Mouse (Mus musculus): ENCODE results near the gene Tbcb. TPM values are rescaled to one million over a fixed set of nuclear protein-coding genes. Genes with fewer than 3 reads are reported as not detected.
"Not testable (repeated sequence)": the region's sequence is repeated elsewhere in the genome, so short reads cannot be mapped to it uniquely, and the experiment has no call there.

The Tbcb gene
- polyA plus RNA-seq, 1 experiment from 2014 or later: 149 TPM

GRCm38 (mm10) chr7:30224206-30224605, 7.9 kb downstream of the Tbcb start:
- DNase-seq (ENCODE audit: low spot score): no peak

- DNase-seq (ENCODE audit: low spot score): no peak
Observed at GRCm38 (mm10) chr7:30222205-30222604, 9.9 kb downstream of the Tbcb start.

DNA sequence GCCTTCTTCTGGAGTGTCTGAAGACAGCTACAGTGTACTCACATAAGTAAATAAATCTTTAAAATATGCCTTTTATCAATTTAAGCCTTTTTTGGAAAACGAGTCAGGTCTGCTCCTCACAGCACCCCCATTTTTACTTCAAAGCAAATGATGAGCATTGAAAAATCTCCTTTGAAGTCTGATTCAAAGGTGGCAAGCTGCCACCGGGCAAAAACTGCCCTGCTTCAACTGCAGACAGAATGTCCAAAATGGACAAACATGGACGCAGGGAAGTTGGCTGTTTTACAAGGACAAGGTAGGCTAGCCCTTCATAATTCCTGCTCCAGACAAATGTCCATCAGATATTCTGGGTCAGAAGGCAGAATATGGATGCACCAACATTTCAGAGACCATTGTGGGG, 10.6 kb downstream of the Tbcb start:
- no peak for DNase-seq (ENCODE audit: low spot score)

- no peak for DNase-seq (ENCODE audit: low spot score)
Observed at GRCm38 (mm10) chr7:30220008-30220356, 12.1 kb downstream of the Tbcb start.

- peak; percentile 82 for DNase-seq (ENCODE audit: low spot score)
Observed at GRCm38 (mm10) chr7:30219293-30220007, 12.6 kb downstream of the Tbcb start.

DNA sequence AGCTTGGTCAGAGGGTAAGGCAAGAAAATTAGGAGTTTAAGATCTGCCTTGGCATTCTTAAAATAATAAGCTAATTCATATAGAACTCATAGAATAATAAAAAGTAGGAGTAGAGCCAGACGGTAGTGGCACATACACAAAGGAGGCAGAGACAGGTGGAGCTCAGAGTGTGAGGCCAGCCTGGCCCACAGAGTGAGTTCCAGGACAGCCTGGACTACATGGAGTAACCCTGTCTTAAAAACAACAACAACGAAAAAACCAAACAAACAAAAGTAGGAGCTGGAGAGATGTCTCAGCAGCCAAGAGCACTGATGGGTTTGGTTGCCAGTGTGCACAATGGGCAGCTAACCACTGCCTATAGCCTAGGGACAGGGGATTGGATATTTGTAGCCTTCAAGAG, 14.8 kb downstream of the Tbcb start:
- no peak for DNase-seq (ENCODE audit: low spot score)

GRCm38 (mm10) chr7:30216723-30217151, 15.3 kb downstream of the Tbcb start:
- peak; percentile 84 for DNase-seq (ENCODE audit: low spot score)

GRCm38 (mm10) chr7:30215875-30216274, 16.2 kb downstream of the Tbcb start:
- no peak for DNase-seq (ENCODE audit: low spot score)

GRCm38 (mm10) chr7:30213881-30214280, 18.2 kb downstream of the Tbcb start:
- DNase-seq (ENCODE audit: low spot score): no peak

DNA sequence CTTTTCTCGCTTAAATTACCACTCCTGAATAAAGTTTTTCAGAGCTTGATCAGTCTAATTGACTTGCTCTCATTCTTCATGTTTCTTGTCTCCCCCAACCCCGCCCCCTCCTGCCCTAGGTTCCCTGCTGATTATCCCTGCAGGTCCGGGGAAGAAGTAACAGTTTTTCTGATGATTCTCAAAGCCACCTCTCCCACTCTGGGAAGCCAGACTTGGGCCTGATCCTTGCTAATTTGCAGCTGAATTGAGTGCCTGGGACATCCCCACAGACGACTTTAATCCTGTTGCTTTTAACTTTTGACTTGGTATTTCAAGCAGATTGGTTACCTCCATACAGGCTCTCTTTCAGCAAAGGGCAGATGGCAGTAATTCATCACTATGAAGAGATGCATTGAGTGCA, 21.0 kb downstream of the Tbcb start:
- DNase-seq (ENCODE audit: low spot score): no peak

DNA sequence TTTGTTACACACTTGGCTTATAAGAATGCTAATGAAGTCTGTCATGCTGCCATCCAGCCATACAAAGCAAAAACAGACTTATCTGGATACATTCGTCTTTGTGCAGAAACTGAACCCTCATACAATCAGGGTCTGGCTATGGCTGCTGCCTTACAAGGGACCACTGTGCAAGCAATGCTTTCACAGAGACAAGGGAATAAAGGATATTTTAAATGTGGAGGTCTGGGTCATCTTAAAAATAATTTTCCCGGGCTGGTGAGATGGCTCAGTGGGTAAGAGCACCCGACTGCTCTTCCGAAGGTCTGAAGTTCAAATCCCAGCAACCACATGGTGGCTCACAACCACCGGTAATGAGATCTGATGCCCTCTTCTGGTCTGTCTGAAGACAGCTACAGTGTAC, 25.7 kb downstream of the Tbcb start:
- DNase-seq (ENCODE audit: low spot score): not testable (repeated sequence)

DNA sequence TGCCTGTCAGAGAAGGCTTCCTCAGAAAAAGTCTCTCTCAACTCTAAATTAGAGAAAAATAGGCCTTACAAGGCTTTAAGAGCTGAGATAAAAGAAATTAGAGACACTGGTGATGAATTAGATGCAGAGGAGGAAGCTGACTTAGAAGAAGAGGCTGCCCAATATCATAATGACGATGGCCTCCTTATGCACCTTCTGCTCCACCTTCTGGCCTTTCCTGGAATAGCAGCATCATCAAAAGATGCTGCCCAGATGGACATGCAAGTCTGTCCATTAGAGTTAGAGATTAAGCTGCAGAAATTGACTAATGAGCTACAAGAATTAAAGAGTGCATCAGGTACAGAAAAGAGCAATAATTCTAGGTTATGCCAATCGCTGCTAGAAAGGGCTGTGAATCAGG, 26.7 kb downstream of the Tbcb start:
- DNase-seq (ENCODE audit: low spot score): peak; percentile 53

DNA sequence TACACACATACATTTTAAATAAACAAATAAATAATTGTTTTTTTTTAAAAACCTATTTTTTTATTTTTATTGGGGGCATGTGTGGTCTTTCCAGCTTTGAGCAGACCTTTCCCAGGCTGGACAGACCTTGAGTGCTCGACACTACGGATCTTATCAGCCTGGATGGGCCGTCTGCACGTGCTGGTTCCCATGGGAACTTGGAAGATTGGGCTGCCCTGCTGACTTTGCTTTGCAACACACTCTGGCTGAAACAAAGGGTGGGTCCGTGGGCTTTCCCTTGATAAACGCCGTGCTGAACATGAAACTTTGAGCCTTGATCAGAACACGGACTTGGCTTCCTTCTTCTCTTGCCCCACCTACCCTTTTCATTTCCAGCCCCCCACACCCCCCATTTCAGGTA, 27.7 kb downstream of the Tbcb start:
- DNase-seq (ENCODE audit: low spot score): no peak

DNA sequence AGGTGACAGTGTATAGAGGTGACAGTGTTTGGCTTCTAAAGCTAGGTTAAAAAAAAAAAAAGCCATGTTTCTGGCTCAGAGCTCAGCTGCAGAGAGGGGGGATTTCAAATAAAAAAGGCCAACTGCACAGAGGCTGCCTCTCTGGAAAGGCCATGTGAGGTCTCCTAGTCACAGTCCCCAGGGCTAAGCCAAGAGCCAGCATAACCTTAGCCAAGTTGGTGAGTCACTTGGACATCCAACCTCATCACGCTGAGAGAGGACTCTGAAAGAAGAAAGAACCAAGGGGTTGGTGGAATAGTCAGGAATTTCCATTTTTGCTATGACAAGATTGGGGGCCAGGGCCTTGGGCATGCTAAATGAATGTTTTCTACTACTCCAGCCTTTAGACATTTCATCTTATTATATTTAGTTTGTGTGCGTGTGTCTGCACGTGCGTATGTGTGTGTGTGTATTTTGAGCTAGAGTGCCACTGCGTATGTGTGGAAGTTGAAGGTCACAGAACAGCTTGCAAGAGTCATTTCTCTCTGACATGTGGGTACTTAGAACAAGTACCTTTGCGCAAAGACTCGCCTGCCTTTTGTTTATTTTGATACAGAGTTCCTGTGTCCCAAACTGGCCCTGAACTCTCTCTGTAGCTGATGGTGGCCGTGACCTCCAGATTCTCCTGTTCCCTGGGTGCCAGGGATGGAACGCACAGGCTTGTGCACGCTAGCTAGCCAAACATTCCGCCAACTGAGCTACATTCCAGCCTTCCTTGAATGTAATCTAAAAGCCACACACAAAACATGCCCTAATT, 29.0 kb downstream of the Tbcb start:
- DNase-seq (ENCODE audit: low spot score): no peak

DNA sequence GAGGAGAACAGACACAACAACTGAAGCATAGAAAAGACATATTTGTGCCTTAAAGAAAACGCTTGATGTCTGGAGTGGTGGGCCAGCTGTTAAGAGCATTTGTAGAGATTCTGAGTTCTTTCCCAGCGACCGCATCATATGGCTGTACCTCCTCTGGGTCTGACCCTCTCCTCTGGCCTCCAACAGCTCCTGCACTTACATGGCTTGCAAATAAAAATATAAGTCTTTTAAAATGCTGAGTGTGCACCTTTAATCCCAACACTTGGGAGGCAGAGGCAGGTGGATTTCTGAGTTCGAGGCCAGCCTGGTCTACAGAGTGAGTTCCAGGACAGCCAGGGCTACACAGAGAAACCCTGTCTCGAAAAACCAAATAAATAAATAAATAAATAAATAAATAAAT, 31.4 kb downstream of the Tbcb start:
- DNase-seq (ENCODE audit: low spot score): not testable (repeated sequence)

DNA sequence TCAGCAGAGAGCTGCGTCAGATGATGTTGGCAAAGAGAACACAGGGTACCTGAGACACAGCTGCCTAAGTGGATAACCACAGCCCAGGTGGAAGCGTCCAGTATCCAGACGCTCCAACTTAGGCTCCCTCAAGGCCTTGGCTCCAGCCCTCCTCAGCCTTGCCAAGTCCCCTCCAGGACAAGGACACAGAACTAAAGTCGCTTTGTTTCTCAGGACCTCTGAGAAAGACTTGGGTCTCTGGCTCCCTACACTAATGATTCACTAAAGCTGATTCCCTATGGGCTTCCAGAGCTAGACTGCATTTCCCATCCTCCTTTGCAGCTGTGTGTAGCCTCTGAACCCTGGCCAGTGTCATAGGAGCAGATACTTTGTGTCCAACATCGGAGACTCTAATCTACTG, 31.9 kb downstream of the Tbcb start:
- no peak for DNase-seq (ENCODE audit: low spot score)

- DNase-seq (ENCODE audit: low spot score): no peak
Observed at GRCm38 (mm10) chr7:30199498-30200139, 32.5 kb downstream of the Tbcb start.

- DNase-seq (ENCODE audit: low spot score): peak; percentile 84
Observed at GRCm38 (mm10) chr7:30198481-30198971, 33.5 kb downstream of the Tbcb start, which contains the start of gene Capns1. Capns1 (minus strand) TSS chr7:30198811.

GRCm38 (mm10) chr7:30197592-30198129, 34.4 kb downstream of the Tbcb start:
- DNase-seq (ENCODE audit: low spot score): no peak

- DNase-seq (ENCODE audit: low spot score): no peak
Observed at GRCm38 (mm10) chr7:30196171-30196570, 35.9 kb downstream of the Tbcb start.

GRCm38 (mm10) chr7:30195461-30195860, 36.6 kb downstream of the Tbcb start:
- DNase-seq (ENCODE audit: low spot score): no peak

GRCm38 (mm10) chr7:30194884-30195283, 37.2 kb downstream of the Tbcb start:
- peak; percentile 93 for DNase-seq (ENCODE audit: low spot score)

Data from thymus, postnatal 0 days (tissue).